Mouse (Mus musculus): ENCODE results near the gene Tanc1.

Tanc1 gene

GRCm38 (mm10) chr2:59685606-59685950, 73.7 kb downstream of the Tanc1 start:
- no peak for DNase-seq

- no peak for DNase-seq
Observed at GRCm38 (mm10) chr2:59688261-59689104, 76.6 kb downstream of the Tanc1 start.

- DNase-seq = no peak
Observed at GRCm38 (mm10) chr2:59691112-59691511, 79.3 kb downstream of the Tanc1 start.

GRCm38 (mm10) chr2:59693473-59693872, 81.6 kb downstream of the Tanc1 start:
- no peak for DNase-seq

- no peak for DNase-seq
Observed at GRCm38 (mm10) chr2:59697123-59697522, 85.3 kb downstream of the Tanc1 start.

- no peak for DNase-seq
Observed at GRCm38 (mm10) chr2:59697722-59698634, 86.1 kb downstream of the Tanc1 start.

- no peak for DNase-seq
Observed at GRCm38 (mm10) chr2:59698635-59699300, 86.9 kb downstream of the Tanc1 start.

- DNase-seq = peak; percentile 82 to 85
Observed at GRCm38 (mm10) chr2:59699893-59700292, 88.1 kb downstream of the Tanc1 start.

GRCm38 (mm10) chr2:59705221-59705620, 93.4 kb downstream of the Tanc1 start:
- no peak for DNase-seq

GRCm38 (mm10) chr2:59706806-59707205, 95.0 kb downstream of the Tanc1 start:
- DNase-seq = no peak

GRCm38 (mm10) chr2:59707922-59708706, 96.3 kb downstream of the Tanc1 start:
- DNase-seq = no peak

GRCm38 (mm10) chr2:59710771-59711170, 98.9 kb downstream of the Tanc1 start:
- DNase-seq = no peak

- no peak for DNase-seq
Observed at GRCm38 (mm10) chr2:59711992-59712391, 100.2 kb downstream of the Tanc1 start.

GRCm38 (mm10) chr2:59712484-59712883, 100.6 kb downstream of the Tanc1 start:
- DNase-seq = no peak

- DNase-seq = no peak
Observed at GRCm38 (mm10) chr2:59713626-59714556, 102.0 kb downstream of the Tanc1 start.

- no peak for DNase-seq
Observed at GRCm38 (mm10) chr2:59714992-59715391, 103.2 kb downstream of the Tanc1 start.

- DNase-seq = no peak
Observed at GRCm38 (mm10) chr2:59716461-59716860, 104.6 kb downstream of the Tanc1 start.

- peak; percentile 85 to 91 for DNase-seq
Observed at GRCm38 (mm10) chr2:59717746-59718294, 106.0 kb downstream of the Tanc1 start.

GRCm38 (mm10) chr2:59718601-59719416, 107.0 kb downstream of the Tanc1 start:
- peak; percentile 70 to 73 for DNase-seq

- no peak for DNase-seq
Observed at GRCm38 (mm10) chr2:59719831-59720230, 108.0 kb downstream of the Tanc1 start.
